Comparison of ENCODE assay signal across 16 mouse cellular contexts in genomic region chr15:85928161-85928560, GRCm38 (mm10). TPM values are rescaled to one million over a fixed set of nuclear protein-coding genes. Genes with fewer than 3 reads are reported as not detected.
DNase-seq lines count a peak whose midpoint lies in the region; ATAC-seq and TF ChIP-seq lines count a peak whose summit lies in the region.
"Had no signal": no experiment of that assay in that cellular context is flagged by ENCODE, and none has a peak within 500 bp of the region (broad histone marks: within the 10 kb centered on the region; RNA-seq: fewer than 3 reads in every experiment).

No protein-coding gene starts in this region.

- no peaks in the 10 kb centered on the region for H3K9me3 ChIP-seq in heart, embryonic 15.5 days (replicated peaks)
- no peaks in the 10 kb centered on the region for H3K9me3 ChIP-seq in heart, embryonic 11.5 days (replicated peaks; ENCODE audit: control insufficient read depth, low read length)
- H3K9me3 ChIP-seq: embryonic facial prominence, embryonic 13.5 days; forebrain, embryonic 12.5 days; hindbrain, embryonic 10.5 days; intestine, embryonic 15.5 days had no signal

- H3K27me3 ChIP-seq in heart, embryonic 15.5 days: no peaks in the 10 kb centered on the region
- H3K27me3 ChIP-seq in heart, embryonic 11.5 days (ENCODE audit: control insufficient read depth, insufficient read depth, low read length): no peaks in the 10 kb centered on the region
- H3K27me3 ChIP-seq in thymus, adult 2 months (ENCODE audit: control insufficient read depth, insufficient read depth, low read length): no peaks in the 10 kb centered on the region
- H3K27me3 ChIP-seq: embryonic facial prominence, embryonic 13.5 days; forebrain, embryonic 12.5 days; intestine, embryonic 15.5 days had no signal

- H3K36me3 ChIP-seq in heart, embryonic 15.5 days: no peaks in the 10 kb centered on the region; the same call in 1 of the 2 replicates
- H3K36me3 ChIP-seq in heart, embryonic 11.5 days (ENCODE audit: control insufficient read depth, insufficient read depth, low read length): no peaks in the 10 kb centered on the region
- H3K36me3 ChIP-seq in thymus, adult 2 months (ENCODE audit: control insufficient read depth, insufficient read depth, low read length): peaks cover 7% of the 10 kb centered on the region; the same call in 1 of the 2 replicates
- H3K36me3 ChIP-seq: intestine, embryonic 15.5 days had no signal

- ATAC-seq in heart, embryonic 15.5 days (replicated peaks; ENCODE audit: insufficient number of reproducible peaks, insufficient read depth, low FRiP score, low read depth): no peak
- no peak for ATAC-seq in heart, embryonic 11.5 days (replicated peaks; ENCODE audit: insufficient number of reproducible peaks, low FRiP score, low TSS enrichment)
- ATAC-seq: forebrain, embryonic 16.5 days; intestine, embryonic 15.5 days had no signal

- H3K9ac ChIP-seq in heart, embryonic 15.5 days: no peak overlapping the region
- H3K9ac ChIP-seq in heart, embryonic 11.5 days (ENCODE audit: low read depth, low read length): no peak overlapping the region
- H3K9ac ChIP-seq: embryonic facial prominence, embryonic 13.5 days; forebrain, embryonic 12.5 days; hindbrain, embryonic 14.5 days; intestine, embryonic 15.5 days had no signal

- H3K27ac ChIP-seq in heart, embryonic 15.5 days: peak overlapping the region; percentile 9; the same call in 1 of the 2 replicates
- no peak overlapping the region for H3K27ac ChIP-seq in heart, embryonic 11.5 days (ENCODE audit: low read depth, low read length)
- H3K27ac ChIP-seq in thymus, adult 2 months (ENCODE audit: control insufficient read depth, insufficient read depth, low read length): no peak overlapping the region
- H3K27ac ChIP-seq: embryonic facial prominence, embryonic 13.5 days; forebrain, embryonic 12.5 days; hindbrain, embryonic 10.5 days; hindbrain, embryonic 14.5 days; intestine, embryonic 15.5 days had no signal

- WGBS in heart, embryonic 15.5 days: 52% methylated on average over 12 of the region's 12 CpGs
- 59% methylated on average over 12 of the region's 12 CpGs for WGBS in heart, embryonic 11.5 days (ENCODE audit: insufficient replicate concordance)
- 94% methylated on average over 12 of the region's 12 CpGs for WGBS in thymus, adult 2 months

- H3K4me2 ChIP-seq in heart, embryonic 15.5 days: no peak overlapping the region
- H3K4me2 ChIP-seq in heart, embryonic 11.5 days: no peak overlapping the region
- H3K4me2 ChIP-seq: embryonic facial prominence, embryonic 13.5 days; forebrain, embryonic 12.5 days; hindbrain, embryonic 14.5 days; intestine, embryonic 15.5 days had no signal

- H3K4me1 ChIP-seq in heart, embryonic 15.5 days (replicated peaks): peaks cover 11% of the 10 kb centered on the region
- 0 out of 2 replicates have a peak, but pooled peaks cover 6% of the 10 kb centered on the region for H3K4me1 ChIP-seq in heart, embryonic 11.5 days (ENCODE audit: control insufficient read depth, insufficient read depth, low read length)
- H3K4me1 ChIP-seq in thymus, adult 2 months (replicated peaks; ENCODE audit: control insufficient read depth, insufficient read depth, low read length): no peaks in the 10 kb centered on the region
- H3K4me1 ChIP-seq: embryonic facial prominence, embryonic 13.5 days; forebrain, embryonic 12.5 days; hindbrain, embryonic 10.5 days; intestine, embryonic 15.5 days had no signal

- TF ChIP-seq CTCF in thymus, adult 2 months (IDR thresholded peaks at IDR 0.05; ENCODE audit: borderline replicate concordance, control insufficient read depth, extremely low read depth, insufficient read depth, low read length, poor library complexity): no peak

- DNase-seq in adrenal gland, postnatal 10 days: peak; percentile 56
- DNase-seq in adrenal gland, adult 18-20 months (ENCODE audit: low spot score in 2 of 2): no peak
- DNase-seq in thymus, postnatal 14 days: peak; percentile 32
- no peak for DNase-seq in thymus, adult 2 months
- DNase-seq in spleen, postnatal 36 days (ENCODE audit: low spot score in 2 of 2): no peak
- DNase-seq: cerebellum, adult 11 months; cerebellum, adult 8-10 months; gastrocnemius, postnatal 10 days had no signal

- H3K4me3 ChIP-seq in heart, embryonic 15.5 days: no peak overlapping the region
- no peak overlapping the region for H3K4me3 ChIP-seq in heart, embryonic 11.5 days (ENCODE audit: low read depth, low read length)
- H3K4me3 ChIP-seq in thymus, adult 2 months (ENCODE audit: control insufficient read depth, insufficient read depth, low read length): no peak overlapping the region
- H3K4me3 ChIP-seq: embryonic facial prominence, embryonic 13.5 days; forebrain, embryonic 12.5 days; hindbrain, embryonic 10.5 days; intestine, embryonic 15.5 days had no signal

- TF ChIP-seq POLR2A in thymus, adult 2 months (IDR thresholded peaks at IDR 0.05; ENCODE audit: control insufficient read depth, extremely low read depth, insufficient read depth, low read length, poor library complexity): no peak

RNA-seq across cellular contexts. Expression of gene Trmu, which starts 49.0 kb away (rescaled TPM):
- total RNA-seq in adrenal gland, postnatal 10 days (2021): 10 to 100 TPM; 27.9 to 39.9 TPM
- 10 to 100 TPM; 25.0 to 32.7 TPM for total RNA-seq in adrenal gland, adult 18-20 months (2021)
- polyA plus RNA-seq in heart, embryonic 15.5 days (2015; fragmentation: Nextera tagmentation; extraction: Ambion mirVana): 29.5 and 38.9 TPM in 2 replicates
- 24.0 and 26.4 TPM in 2 replicates for polyA plus RNA-seq in heart, embryonic 11.5 days (2014; fragmentation: Nextera tagmentation; extraction: Ambion mirVana)
- 34.7 and 39.1 TPM in 2 replicates for polyA plus RNA-seq in thymus, adult 2 months (2012; rRNA removed)

Comparison
In these comparisons a context has a peak if more than half of its experiments do, and no peak if none do; other contexts are left out.
1. DNase-seq: peak in adrenal gland, postnatal 10 days (single experiment) and thymus, postnatal 14 days (single experiment); none in adrenal gland, adult 18-20 months (0 of 2), thymus, adult 2 months (single experiment) and spleen, postnatal 36 days (0 of 2).